Mouse (Mus musculus) cerebellum, adult 2 months (tissue): ENCODE results near the gene Tmem259.

Experiments
- CTCF ChIP-seq: fragments of 200-500 bp; IDR thresholded peaks from 2 replicates; pipeline ENCODE4 v1.5.1; 2011; ENCODE audit warnings: low read depth, mild to moderate bottlenecking, control low read depth, low read length, moderate library complexity, borderline replicate concordance; ENCODE audit not compliant: insufficient read depth
- POLR2A ChIP-seq: fragments of 200-500 bp; IDR thresholded peaks from 2 replicates; pipeline ENCODE4 v1.6.1; 2011; ENCODE audit warnings: low read length, control low read depth, borderline replicate concordance; ENCODE audit not compliant: insufficient read depth

DNA sequence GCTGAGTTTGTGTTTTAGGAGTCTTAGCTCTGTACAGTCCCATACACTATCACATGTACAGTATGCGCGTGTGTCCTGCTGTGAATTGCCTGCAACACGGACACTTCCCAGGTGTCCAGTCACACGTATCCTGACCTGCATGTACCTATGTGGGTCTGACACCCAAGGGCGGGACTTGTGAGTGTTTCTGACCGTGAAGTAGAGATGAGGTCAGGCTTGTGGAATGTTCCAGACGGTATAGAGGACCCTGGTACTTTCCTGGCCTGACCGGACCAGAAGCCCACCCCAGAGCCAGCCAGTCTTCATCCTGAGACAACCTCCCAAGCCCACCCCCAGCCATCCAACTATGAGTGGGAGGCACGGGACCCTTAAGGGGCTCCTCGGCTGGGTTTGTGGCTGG, 31.5 kb upstream of the Tmem259 start:
- TF ChIP-seq POLR2A (no peak), CTCF (no peak)
